ENCODE assay signal across 13 mouse cellular contexts in genomic region chr8:86540376-86540775, GRCm38 (mm10).
"Had no signal": no experiment of that assay in that cellular context is flagged by ENCODE, and none has a peak within 500 bp of the region (broad histone marks: within the 10 kb centered on the region; RNA-seq: fewer than 3 reads in every experiment).

No protein-coding gene starts in this region.

- DNase-seq: retina, postnatal 1 day; right cerebral cortex, adult 18-20 months; right cerebral cortex, postnatal 14 days; right cerebral cortex, postnatal 25 days; right cerebral cortex, postnatal 4 days; spleen, adult 18-20 months; thymus, adult 18-20 months; thymus, adult 2 months; thymus, postnatal 14 days; thymus, postnatal 25 days; thymus, postnatal 4 days had no signal

- H3K27me3 ChIP-seq: neural tube, embryonic 13.5 days; stomach, embryonic 15.5 days had no signal
